Mouse (Mus musculus) layer of hippocampus, adult 11-12 months (tissue): ENCODE measurements around the gene Gm28374.
"Not testable (repeated sequence)": the region's sequence is repeated elsewhere in the genome, so short reads cannot be mapped to it uniquely, and the experiment has no call there.

Source experiments
- DNase-seq: peaks from one replicate; pipeline ENCODE4 v3.0.0; 2022; ENCODE audit warnings: low spot score

The Gm28374 gene

GRCm38 (mm10) chr19:6082156-6082555 lies at the start of gene Gm28374:
Gm28374 (minus strand) TSS chr19:6082256.
- no peak for DNase-seq

GRCm38 (mm10) chr19:6130414-6131128 lies 48.5 kb upstream of the Gm28374 start:
- not testable (repeated sequence) for DNase-seq

GRCm38 (mm10) chr19:6127760-6128341 lies 45.8 kb upstream of the Gm28374 start, which contains the start of gene Snx15:
Snx15 (minus strand) TSS chr19:6128304.
- DNase-seq, result peak; percentile 96

GRCm38 (mm10) chr19:6126789-6127580 lies 44.9 kb upstream of the Gm28374 start:
- no peak for DNase-seq

- DNase-seq, result peak; percentile 61
Measured at GRCm38 (mm10) chr19:6126289-6126688, 44.2 kb upstream of the Gm28374 start.

- DNase-seq, result no peak
Measured at GRCm38 (mm10) chr19:6124898-6125297, 42.8 kb upstream of the Gm28374 start.

GRCm38 (mm10) chr19:6123330-6123729 lies 41.3 kb upstream of the Gm28374 start:
- no peak for DNase-seq

- no peak for DNase-seq
Measured at GRCm38 (mm10) chr19:6121761-6122160, 39.7 kb upstream of the Gm28374 start.

- no peak for DNase-seq
Measured at GRCm38 (mm10) chr19:6118677-6119185, 36.7 kb upstream of the Gm28374 start.

- DNase-seq, result peak; percentile 89
Measured at GRCm38 (mm10) chr19:6117986-6118676, 36.1 kb upstream of the Gm28374 start, which contains the start of gene Sac3d1. Sac3d1 (minus strand) TSS chr19:6118650.

GRCm38 (mm10) chr19:6117346-6117985 lies 35.4 kb upstream of the Gm28374 start:
- DNase-seq, result no peak

- DNase-seq, result no peak
Measured at GRCm38 (mm10) chr19:6116113-6116850, 34.2 kb upstream of the Gm28374 start.

- no peak for DNase-seq
Measured at GRCm38 (mm10) chr19:6113116-6113515, 31.1 kb upstream of the Gm28374 start.

- no peak for DNase-seq
Measured at GRCm38 (mm10) chr19:6105586-6105985, 23.5 kb upstream of the Gm28374 start, which contains the start of gene Naaladl1. Naaladl1 (plus strand) TSS chr19:6105782.

- DNase-seq, result no peak
Measured at GRCm38 (mm10) chr19:6104476-6104875, 22.4 kb upstream of the Gm28374 start.

GRCm38 (mm10) chr19:6102169-6102853 lies 20.3 kb upstream of the Gm28374 start:
- DNase-seq, result no peak

GRCm38 (mm10) chr19:6101186-6101585 lies 19.1 kb upstream of the Gm28374 start:
- DNase-seq, result no peak

- DNase-seq, result no peak
Measured at GRCm38 (mm10) chr19:6097847-6098246, 15.8 kb upstream of the Gm28374 start.

- DNase-seq, result no peak
Measured at GRCm38 (mm10) chr19:6094119-6094518, 12.1 kb upstream of the Gm28374 start, which contains the start of gene AC131692.1. AC131692.1 (plus strand) TSS chr19:6094419.

GRCm38 (mm10) chr19:6088841-6089240 lies 6.8 kb upstream of the Gm28374 start:
- no peak for DNase-seq
